Mouse (Mus musculus) CH12.LX (cell line): ENCODE data around the gene C1ra. TPM values are rescaled to one million over a fixed set of nuclear protein-coding genes. Genes with fewer than 3 reads are reported as not detected.

Experiments
- DNase-seq: peaks from one replicate; pipeline ENCODE4 v3.0.0-alpha.2; 2013; ENCODE audit errors: extremely low read depth
- H3K27ac ChIP-seq: 2 replicates; pipeline ENCODE4 v1.5.1; 2012; ENCODE audit warnings: low read depth, mild to moderate bottlenecking, control low read depth, moderate library complexity; ENCODE audit not compliant: insufficient read depth
- H3K27me3 ChIP-seq: replicated peaks from 2 replicates; pipeline ENCODE3; 2012; ENCODE audit warnings: inconsistent platforms
- H3K36me3 ChIP-seq, 2 experiments: replicated peaks in 1 of 2; 2 replicates each; pipeline versions ENCODE3 to v1.6.1; 2012; ENCODE audit warnings: inconsistent platforms in 1 of 2, low read length in 1 of 2, mild to moderate bottlenecking in 1 of 2, mixed read lengths in 1 of 2, moderate library complexity in 1 of 2; ENCODE audit not compliant: control insufficient read depth in 1 of 2, insufficient read depth in 1 of 2
- H3K4me1 ChIP-seq, 2 experiments: 2 replicates each; pipeline ENCODE4 v1.6.1; 2012; ENCODE audit warnings: inconsistent platforms in 1 of 2, moderate library complexity in 1 of 2; ENCODE audit not compliant: insufficient read depth in 2 of 2, control insufficient read depth in 1 of 2
- H3K4me2 ChIP-seq: 2 replicates; pipeline ENCODE4 v1.6.1; 2012; ENCODE audit warnings: low read depth, mild to moderate bottlenecking, control low read depth; ENCODE audit not compliant: poor library complexity, insufficient read depth, severe bottlenecking
- H3K4me3 ChIP-seq, 3 experiments: fragments of 150-350 bp in 1 of 3; sonication (generic) in 1 of 3; replicated peaks in 1 of 3; 2 replicates each; pipeline versions ENCODE3 to v1.5.1; 2011 to 2012; ENCODE audit warnings: low read depth in 2 of 3, low read length in 2 of 3, mild to moderate bottlenecking in 2 of 3, moderate library complexity in 2 of 3, control low read depth in 1 of 3, improper control_type of control experiment in 1 of 3, inconsistent platforms in 1 of 3, mixed read lengths in 1 of 3; ENCODE audit not compliant: poor library complexity in 1 of 3
- H3K79me2 ChIP-seq: replicated peaks from 2 replicates; pipeline ENCODE4 v1.6.1; 2012; ENCODE audit warnings: mild to moderate bottlenecking, moderate library complexity; ENCODE audit not compliant: control insufficient read depth, poor library complexity, insufficient read depth, severe bottlenecking; ENCODE audit errors: extremely low read depth
- H3K9ac ChIP-seq: 2 replicates; pipeline ENCODE4 v1.6.1; 2012; ENCODE audit warnings: low read depth, mild to moderate bottlenecking, control low read depth, moderate library complexity; ENCODE audit not compliant: insufficient read depth
- H3K9me3 ChIP-seq: replicated peaks from 2 replicates; pipeline ENCODE3; 2012; ENCODE audit warnings: low read length, inconsistent platforms, mixed read lengths
- BHLHE40 ChIP-seq: IDR thresholded peaks from 2 replicates; pipeline ENCODE4 v1.6.1; 2011; ENCODE audit warnings: mild to moderate bottlenecking, low read depth, low read length, improper control_type of control experiment
- CHD1 ChIP-seq: IDR thresholded peaks from 2 replicates; pipeline ENCODE4 v1.6.1; 2012; ENCODE audit warnings: low read depth, low read length, improper control_type of control experiment, inconsistent platforms
- CHD2 ChIP-seq: IDR thresholded peaks from 2 replicates; pipeline ENCODE4 v1.6.1; 2011; ENCODE audit warnings: low read length, improper control_type of control experiment
- CTCF ChIP-seq, 2 experiments: IDR thresholded peaks in 1 of 2; conservative IDR thresholded peaks in 1 of 2; 2 replicates each; pipeline ENCODE4 v1.5.1; 2011 to 2012; ENCODE audit warnings: low read depth in 2 of 2, low read length in 2 of 2, improper control_type of control experiment in 1 of 2, inconsistent platforms in 1 of 2, mild to moderate bottlenecking in 1 of 2, moderate library complexity in 1 of 2
- E2F4 ChIP-seq: IDR thresholded peaks from 2 replicates; pipeline ENCODE4 v1.6.1; 2011; ENCODE audit warnings: low read depth, low read length, improper control_type of control experiment; ENCODE audit not compliant: insufficient replicate concordance
- ELF1 ChIP-seq: IDR thresholded peaks from 2 replicates; pipeline ENCODE4 v1.6.1; 2014; ENCODE audit warnings: low read depth, mild to moderate bottlenecking, inconsistent platforms, low read length, improper control_type of control experiment
- EP300 ChIP-seq: IDR thresholded peaks from 2 replicates; pipeline ENCODE4 v1.6.1; 2011; ENCODE audit warnings: low read length, improper control_type of control experiment
- ETS1 ChIP-seq: conservative IDR thresholded peaks from 2 replicates; pipeline ENCODE4 v1.6.1; 2012; ENCODE audit warnings: low read depth, mild to moderate bottlenecking, inconsistent platforms, low read length, improper control_type of control experiment, moderate library complexity
- GABPA ChIP-seq: IDR thresholded peaks from 2 replicates; pipeline ENCODE4 v1.6.1; 2012; ENCODE audit warnings: low read depth, low read length, improper control_type of control experiment, inconsistent platforms; ENCODE audit not compliant: insufficient replicate concordance
- HCFC1 ChIP-seq: IDR thresholded peaks from 2 replicates; pipeline ENCODE4 v1.6.1; 2012; ENCODE audit warnings: low read depth, mild to moderate bottlenecking, inconsistent platforms, low read length, improper control_type of control experiment
- IRF4 ChIP-seq: IDR thresholded peaks from 2 replicates; pipeline ENCODE4 v1.6.1; 2014; ENCODE audit warnings: low read depth, mild to moderate bottlenecking, inconsistent platforms, low read length, improper control_type of control experiment
- JUN ChIP-seq: IDR thresholded peaks from 2 replicates; pipeline ENCODE4 v1.6.1; 2011; ENCODE audit warnings: low read depth, mild to moderate bottlenecking, low read length, improper control_type of control experiment, moderate library complexity; ENCODE audit not compliant: insufficient read depth
- JUND ChIP-seq: conservative IDR thresholded peaks from 2 replicates; pipeline ENCODE4 v1.6.1; 2011; ENCODE audit warnings: low read depth, low read length, improper control_type of control experiment
- KAT2A ChIP-seq: IDR thresholded peaks from 2 replicates; pipeline ENCODE4 v1.6.1; 2012; ENCODE audit warnings: low read length, improper control_type of control experiment, inconsistent platforms; ENCODE audit not compliant: insufficient replicate concordance
- MAFK ChIP-seq: IDR thresholded peaks from 2 replicates; pipeline ENCODE4 v1.6.1; 2011; ENCODE audit warnings: low read length, improper control_type of control experiment; ENCODE audit not compliant: insufficient replicate concordance
- MAX ChIP-seq: IDR thresholded peaks from 2 replicates; pipeline ENCODE4 v1.6.1; 2011; ENCODE audit warnings: low read length, improper control_type of control experiment
- MAZ ChIP-seq: IDR thresholded peaks from 2 replicates; pipeline ENCODE4 v1.6.1; 2012; ENCODE audit warnings: low read depth, mild to moderate bottlenecking, inconsistent platforms, low read length, improper control_type of control experiment, moderate library complexity
- MEF2A ChIP-seq: IDR thresholded peaks from 2 replicates; pipeline ENCODE4 v1.6.1; 2014; ENCODE audit warnings: low read depth, mild to moderate bottlenecking, inconsistent platforms, low read length, improper control_type of control experiment, borderline replicate concordance
- MXI1 ChIP-seq: IDR thresholded peaks from 2 replicates; pipeline ENCODE4 v1.6.1; 2011; ENCODE audit warnings: mild to moderate bottlenecking, low read depth, low read length, improper control_type of control experiment
- MYC ChIP-seq: IDR thresholded peaks from 2 replicates; pipeline ENCODE4 v1.6.1; 2011; ENCODE audit warnings: low read depth, mild to moderate bottlenecking, improper control_type of control experiment, low read length
- NELFE ChIP-seq: IDR thresholded peaks from 2 replicates; pipeline ENCODE4 v1.6.1; 2011; ENCODE audit warnings: low read depth, low read length, improper control_type of control experiment
- NRF1 ChIP-seq: IDR thresholded peaks from 2 replicates; pipeline ENCODE4 v1.6.1; 2014; ENCODE audit warnings: low read depth, mild to moderate bottlenecking, inconsistent platforms, low read length, improper control_type of control experiment, moderate library complexity
- PAX5 ChIP-seq: IDR thresholded peaks from 2 replicates; pipeline ENCODE4 v1.6.1; 2012; ENCODE audit warnings: low read length, inconsistent platforms, mixed read lengths
- POLR2A ChIP-seq: IDR thresholded peaks from 2 replicates; pipeline ENCODE4 v1.6.1; 2011; ENCODE audit warnings: low read depth, mild to moderate bottlenecking, improper control_type of control experiment, low read length
- POLR2AphosphoS2 ChIP-seq: IDR thresholded peaks from 2 replicates; pipeline ENCODE4 v1.6.1; 2011; ENCODE audit warnings: low read depth, low read length, improper control_type of control experiment
- RAD21 ChIP-seq: IDR thresholded peaks from 2 replicates; pipeline ENCODE4 v1.6.1; 2011; ENCODE audit warnings: low read depth, mild to moderate bottlenecking, low read length, improper control_type of control experiment, moderate library complexity
- RCOR1 ChIP-seq: conservative IDR thresholded peaks from 2 replicates; pipeline ENCODE4 v1.6.1; 2012; ENCODE audit warnings: low read depth, mild to moderate bottlenecking, inconsistent platforms, low read length, improper control_type of control experiment
- SIN3A ChIP-seq: IDR thresholded peaks from 2 replicates; pipeline ENCODE4 v1.6.1; 2012; ENCODE audit warnings: low read length, improper control_type of control experiment, inconsistent platforms
- SMC3 ChIP-seq: IDR thresholded peaks from 2 replicates; pipeline ENCODE4 v1.6.1; 2011; ENCODE audit warnings: low read depth, low read length, improper control_type of control experiment
- TBP ChIP-seq: conservative IDR thresholded peaks from 2 replicates; pipeline ENCODE4 v1.6.1; 2011; ENCODE audit warnings: low read depth, low read length, improper control_type of control experiment
- TCF12 ChIP-seq: IDR thresholded peaks from 2 replicates; pipeline ENCODE4 v1.6.1; 2014; ENCODE audit warnings: low read depth, mild to moderate bottlenecking, inconsistent platforms, low read length, improper control_type of control experiment
- UBTF ChIP-seq: IDR thresholded peaks from 2 replicates; pipeline ENCODE4 v1.6.1; 2012; ENCODE audit warnings: low read depth, mild to moderate bottlenecking, inconsistent platforms, low read length, improper control_type of control experiment, moderate library complexity
- USF1 ChIP-seq: IDR thresholded peaks from 2 replicates; pipeline ENCODE4 v1.6.1; 2014; ENCODE audit warnings: low read depth, mild to moderate bottlenecking, inconsistent platforms, low read length, improper control_type of control experiment
- USF2 ChIP-seq: conservative IDR thresholded peaks from 2 replicates; pipeline ENCODE4 v1.6.1; 2011; ENCODE audit warnings: low read depth, low read length, improper control_type of control experiment
- ZC3H11A ChIP-seq: IDR thresholded peaks from 2 replicates; pipeline ENCODE4 v1.6.1; 2012; ENCODE audit warnings: low read depth, mild to moderate bottlenecking, inconsistent platforms, low read length, improper control_type of control experiment
- ZKSCAN1 ChIP-seq: IDR thresholded peaks from 2 replicates; pipeline ENCODE4 v1.6.1; 2012; ENCODE audit warnings: low read depth, inconsistent platforms, low read length, improper control_type of control experiment, borderline replicate concordance
- ZMIZ1 ChIP-seq: IDR thresholded peaks from 2 replicates; pipeline ENCODE4 v1.6.1; 2012; ENCODE audit warnings: low read depth, mild to moderate bottlenecking, inconsistent platforms, low read length, improper control_type of control experiment
- ZNF384 ChIP-seq: IDR thresholded peaks from 2 replicates; pipeline ENCODE4 v1.6.1; 2012; ENCODE audit warnings: low read depth, low read length, improper control_type of control experiment, inconsistent platforms
- dilution Hi-C: fragments of 300-500 bp; cut with MboI; formaldehyde crosslinking; loops from 2 replicates; pipeline ENCODE4 v1.14.3; 2020; ENCODE audit warnings: low sequenced_read_pairs; ENCODE audit not compliant: extremely low pct_unique_long_range_greater_than_20kb, extremely low pct_ligation_motif_present
- in situ Hi-C: fragments of 300-500 bp; cut with MboI; formaldehyde crosslinking; loops from 3 replicates; pipeline ENCODE4 v1.14.3; 2019; ENCODE audit warnings: low sequenced_read_pairs, low pct_ligation_motif_present, low pct_unique_long_range_greater_than_20kb, mixed read lengths
- polyA plus RNA-seq: library from polyadenylated mRNA; unstranded; fragments of >175 nt; gene quantifications from 2 replicates; pipeline ENCODE4 v1.2.1, GENCODE M21; 2012; ENCODE audit warnings: low read depth; ENCODE audit not compliant: insufficient read length
- total RNA-seq, 2 experiments: library from RNA; depleted of rRNA; stranded (reverse); fragments of 300-350 nt in 1 of 2; fragments of >200 nt in 1 of 2; gene quantifications; 2 replicates each; pipeline ENCODE4 v1.2.3; 2012 to 2014

Gene C1ra
- total and polyA plus RNA-seq, 3 experiments = 8.4 to 21.9 (median 19.8) TPM

DNA sequence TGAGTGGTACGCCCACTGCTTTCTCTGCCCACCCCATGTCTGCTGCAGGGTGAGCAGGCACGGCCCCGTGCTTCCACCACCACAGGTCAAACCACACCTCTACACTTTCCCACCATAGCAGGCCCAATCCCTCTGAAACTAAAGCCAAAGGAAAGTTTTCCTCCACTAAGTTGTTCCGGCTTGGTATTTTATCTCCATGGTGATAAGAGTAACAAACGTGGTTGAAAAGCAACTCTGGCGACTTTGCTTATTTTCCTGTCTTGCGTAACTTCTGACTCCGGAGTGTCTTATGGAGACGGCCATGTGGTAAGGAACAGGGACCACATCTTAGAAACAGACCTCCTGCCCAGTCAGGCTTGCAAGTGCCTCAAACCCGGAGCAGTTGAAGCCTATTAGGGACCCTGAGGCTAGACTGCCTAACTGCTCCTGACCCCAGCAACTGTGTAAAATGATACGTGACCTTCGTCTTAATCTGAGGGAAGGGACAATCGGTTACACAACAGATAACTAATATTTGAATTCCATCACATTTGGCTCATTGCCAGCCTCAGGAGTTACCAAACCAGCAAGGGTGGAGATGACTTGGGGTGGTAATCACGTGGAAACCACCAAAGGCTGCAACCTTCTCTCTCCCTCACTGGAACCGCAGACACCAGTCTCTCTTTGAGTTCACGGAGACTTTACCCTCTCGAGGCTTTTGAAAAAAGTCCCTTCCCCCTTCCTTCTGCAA is 34.1 kb upstream of the C1ra start:
- Histone ChIP-seq H3K27me3 (peaks cover 21% of the 10 kb centered on the region), H3K79me2 (peaks cover 4% of the 10 kb centered on the region; the same call in 1 of the 2 replicates), H3K9me3 (no peaks in the 10 kb centered on the region), H3K4me1 (peaks cover 19 to 50% of the 10 kb centered on the region in 2 experiments), H3K27ac (peak overlapping the region; percentile 78), H3K36me3 (no peaks in the 10 kb centered on the region), H3K4me2 (peak overlapping the region; percentile 57; the same call in 1 of the 2 replicates), H3K9ac (peak overlapping the region; percentile 67), H3K4me3 (peak overlapping the region in 2 of 3 experiments; percentile 3 to 11)
- in situ Hi-C loops = loop anchor here (10.0 kb wide), 1 partner anchor 67 kb away; the partner anchor contains the start of gene C1s1
- no peak for TF ChIP-seq MAZ
- no peak for TF ChIP-seq HCFC1
- TF ChIP-seq MXI1 = peak; percentile 13; the same call in 1 of the 2 replicates
- no peak for TF ChIP-seq SIN3A
- no peak for TF ChIP-seq PAX5
- TF ChIP-seq MYC = peak; percentile 39; the same call in 1 of the 2 replicates
- no peak for TF ChIP-seq POLR2AphosphoS2
- TF ChIP-seq MAFK = no peak
- no peak; the same call in 1 of the 2 replicates for TF ChIP-seq ZMIZ1
- TF ChIP-seq CTCF (conservative IDR thresholded peaks at IDR 0.05 in 1 of 2, IDR thresholded peaks at IDR 0.05 in 1 of 2; ENCODE audit: low read depth in 2 of 2, low read length in 2 of 2) = no peak
- no peak for TF ChIP-seq USF2
- TF ChIP-seq ETS1 = no peak
- no peak for TF ChIP-seq CHD1
- no peak for TF ChIP-seq SMC3
- no peak for TF ChIP-seq CHD2
- TF ChIP-seq NELFE = no peak
- TF ChIP-seq RAD21 = no peak
- no peak for TF ChIP-seq E2F4
- TF ChIP-seq NRF1 = no peak
- TF ChIP-seq ELF1 = peak; percentile 16; the same call in 1 of the 2 replicates
- TF ChIP-seq TBP = no peak
- TF ChIP-seq JUND = no peak
- TF ChIP-seq ZNF384 = no peak
- TF ChIP-seq RCOR1 = no peak
- TF ChIP-seq JUN = no peak
- no peak; the same call in none of the 2 replicates for TF ChIP-seq POLR2A
- peak; percentile 5; the same call in 1 of the 2 replicates for TF ChIP-seq USF1
- TF ChIP-seq TCF12 = no peak
- TF ChIP-seq MEF2A = no peak; the same call in 1 of the 2 replicates
- TF ChIP-seq IRF4 = no peak
- no peak for TF ChIP-seq KAT2A
- peak; percentile 29; the same call in 1 of the 2 replicates for TF ChIP-seq EP300
- no peak for TF ChIP-seq ZKSCAN1
- no peak for TF ChIP-seq ZC3H11A
- TF ChIP-seq GABPA = no peak
- peak; percentile 61; the same call in 1 of the 2 replicates for TF ChIP-seq MAX
- no peak for TF ChIP-seq UBTF
- peak; percentile 79 for TF ChIP-seq BHLHE40
- peak; percentile 71 for DNase-seq
- dilution Hi-C loops = no loop called here
